Mouse (Mus musculus): ENCODE measurements around the gene Fgf3.

Gene Fgf3

DNA sequence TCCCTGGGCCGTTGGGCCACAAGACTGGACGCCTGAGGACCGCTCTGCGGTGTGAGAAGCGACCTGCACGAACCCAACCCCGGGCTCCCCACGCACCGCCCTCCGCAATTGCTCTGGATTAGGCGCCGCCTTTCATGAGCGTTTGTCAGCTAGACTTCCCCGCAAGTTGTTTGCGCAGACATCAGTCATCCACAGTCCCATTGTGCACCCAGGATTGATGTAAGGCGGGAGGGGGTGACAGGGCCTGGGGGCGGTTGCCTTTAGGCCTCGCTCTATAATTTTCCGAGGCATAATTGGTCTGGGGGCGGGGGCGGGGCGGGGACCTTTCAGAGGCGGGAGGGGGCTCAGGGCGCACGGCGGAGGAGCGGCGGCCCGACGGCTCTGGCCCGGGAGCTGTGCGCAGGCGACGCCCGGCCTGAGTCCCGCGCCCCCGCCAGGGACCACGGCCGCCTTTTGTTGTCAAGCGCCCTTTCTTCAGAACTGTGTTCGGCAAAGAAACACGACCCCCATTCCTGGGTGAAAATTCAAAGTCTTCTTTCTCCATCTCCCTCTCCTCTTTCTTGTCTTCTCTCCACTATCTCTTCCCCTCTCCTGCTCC is at the start of gene Fgf3:
Gene Fgf3, plus strand, starts transcription at position 193 of the 598 bp plus-strand sequence.
- peak; percentile 39 for DNase-seq (ENCODE audit: low spot score)

DNA sequence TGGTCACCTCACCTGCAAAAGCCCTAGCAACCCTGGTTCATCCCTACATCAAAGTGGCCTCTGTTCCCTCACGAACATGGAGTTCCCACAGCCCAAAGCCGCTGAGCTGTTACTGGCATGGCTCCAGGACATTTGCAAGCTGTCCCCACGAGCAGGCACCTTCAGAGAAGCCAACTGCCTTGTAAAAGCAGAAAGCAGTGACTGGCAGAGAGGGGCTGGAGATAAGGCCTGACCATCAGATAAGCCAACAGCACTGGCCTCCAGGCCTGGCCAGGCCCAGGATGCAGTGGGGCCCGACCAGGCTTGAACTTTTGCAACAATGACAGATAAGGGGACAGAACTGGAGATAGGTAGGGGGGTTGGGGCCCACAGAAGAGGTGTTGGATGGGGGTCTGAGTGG is 49.3 kb upstream of the Fgf3 start:
- no peak for DNase-seq (ENCODE audit: low spot score)

DNA sequence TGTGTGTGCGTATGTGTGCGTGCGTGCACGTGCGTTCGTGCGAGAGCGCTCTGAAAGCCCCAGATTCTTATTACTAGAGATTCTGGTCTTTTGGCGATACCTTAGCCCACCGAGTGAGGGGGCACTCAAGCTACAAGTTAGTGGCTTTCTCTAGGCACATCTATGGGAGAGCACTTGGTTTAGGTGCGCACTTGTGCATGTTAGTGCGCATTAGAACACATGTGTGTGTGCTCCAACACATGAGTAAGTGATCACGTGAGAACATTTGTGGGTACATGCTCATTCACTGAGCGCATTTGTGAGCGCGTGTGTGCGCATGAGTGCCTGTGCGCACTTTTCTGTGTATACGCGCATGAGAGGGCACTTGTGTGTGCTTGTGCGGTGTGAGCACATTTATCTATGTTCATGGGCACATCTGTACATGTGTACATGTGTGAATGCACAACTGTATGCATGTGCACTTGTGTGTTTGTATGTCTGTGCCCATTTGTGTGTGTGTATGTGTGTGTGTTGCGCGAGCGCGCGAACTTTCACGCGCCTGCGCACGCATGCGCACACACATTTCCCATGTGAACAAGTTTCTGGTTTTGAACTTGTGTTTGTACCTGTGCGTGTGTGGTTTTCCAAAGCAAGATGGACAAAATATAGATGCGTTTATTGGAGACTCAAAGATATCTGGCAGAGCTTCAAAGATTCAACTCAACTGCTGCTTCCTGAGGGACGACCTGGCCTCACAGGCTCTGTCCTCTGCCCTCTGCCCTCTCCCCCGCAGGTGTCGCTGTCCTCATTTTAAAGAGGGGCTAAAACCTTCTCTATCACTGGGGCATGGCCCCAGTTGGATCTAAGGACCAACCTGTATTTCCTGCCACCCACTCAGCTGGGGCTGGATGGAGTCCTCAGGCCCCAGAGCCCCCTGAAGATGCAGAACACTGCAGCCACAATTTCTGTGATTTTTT is 48.0 kb upstream of the Fgf3 start:
- peak; percentile 62 for DNase-seq (ENCODE audit: low spot score)

DNA sequence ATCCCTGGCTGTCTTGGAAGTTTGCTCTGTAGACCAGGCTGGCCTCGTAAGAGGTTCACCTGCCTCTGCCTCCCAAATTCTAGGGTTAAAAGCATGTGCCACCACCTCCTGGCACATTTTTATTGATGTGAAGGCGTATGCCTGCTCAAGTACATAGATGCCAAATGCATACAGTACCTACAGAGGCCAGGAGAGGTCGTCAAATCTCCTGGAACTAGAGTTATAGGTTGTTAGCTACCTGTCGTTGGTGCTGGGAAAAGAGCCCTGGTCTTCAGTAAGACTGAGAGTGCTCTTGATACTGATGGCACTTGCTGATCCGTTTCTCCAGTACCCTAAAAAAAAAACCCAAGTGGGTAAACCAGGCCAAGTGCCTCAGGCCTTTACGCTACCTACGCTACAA is 46.5 kb upstream of the Fgf3 start:
- no peak for DNase-seq (ENCODE audit: low spot score)

DNA sequence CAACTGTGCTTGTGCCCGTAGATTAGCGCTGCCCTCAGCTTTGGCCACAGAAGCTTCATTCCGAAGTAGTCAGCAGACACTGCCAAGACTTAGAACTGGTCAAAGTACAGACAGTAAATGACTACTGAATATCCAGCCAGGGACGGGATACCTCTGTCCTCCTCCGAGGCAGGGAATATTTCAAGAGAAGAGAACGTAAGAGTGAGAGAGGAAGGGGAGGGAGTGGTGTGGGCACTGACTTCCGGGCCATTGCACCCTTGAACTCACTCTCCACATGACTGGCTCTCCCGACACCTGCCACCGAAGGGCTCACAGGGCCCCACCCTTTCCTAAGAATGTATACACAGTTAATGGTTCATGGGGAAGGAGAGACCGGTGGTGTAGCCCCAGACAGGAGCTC is 44.6 kb upstream of the Fgf3 start:
- DNase-seq (ENCODE audit: low spot score): no peak

DNA sequence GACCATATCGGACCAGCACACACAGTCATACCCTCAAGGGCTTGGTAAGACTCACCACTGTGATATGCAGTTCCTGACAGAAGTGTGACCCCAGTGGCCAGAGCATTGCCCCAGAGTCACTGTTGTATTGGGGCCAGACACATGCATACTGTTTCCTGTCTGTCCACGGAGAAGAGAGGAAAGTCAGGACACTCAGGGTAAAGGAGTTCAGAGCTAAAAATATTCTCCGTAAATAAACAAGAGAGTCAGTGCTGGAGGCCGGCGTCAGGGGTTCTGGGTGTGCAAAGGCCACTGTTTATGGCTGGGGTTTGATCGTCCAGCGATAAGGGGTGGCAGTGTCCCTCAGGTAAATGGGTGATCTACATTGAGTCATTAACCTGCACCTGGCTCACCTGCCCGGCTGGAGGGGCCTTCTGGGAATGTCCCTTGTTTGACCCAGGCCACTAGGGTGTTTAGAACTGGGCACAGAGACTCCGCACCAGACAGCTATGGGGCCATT is 41.9 kb upstream of the Fgf3 start:
- no peak for DNase-seq (ENCODE audit: low spot score)

DNA sequence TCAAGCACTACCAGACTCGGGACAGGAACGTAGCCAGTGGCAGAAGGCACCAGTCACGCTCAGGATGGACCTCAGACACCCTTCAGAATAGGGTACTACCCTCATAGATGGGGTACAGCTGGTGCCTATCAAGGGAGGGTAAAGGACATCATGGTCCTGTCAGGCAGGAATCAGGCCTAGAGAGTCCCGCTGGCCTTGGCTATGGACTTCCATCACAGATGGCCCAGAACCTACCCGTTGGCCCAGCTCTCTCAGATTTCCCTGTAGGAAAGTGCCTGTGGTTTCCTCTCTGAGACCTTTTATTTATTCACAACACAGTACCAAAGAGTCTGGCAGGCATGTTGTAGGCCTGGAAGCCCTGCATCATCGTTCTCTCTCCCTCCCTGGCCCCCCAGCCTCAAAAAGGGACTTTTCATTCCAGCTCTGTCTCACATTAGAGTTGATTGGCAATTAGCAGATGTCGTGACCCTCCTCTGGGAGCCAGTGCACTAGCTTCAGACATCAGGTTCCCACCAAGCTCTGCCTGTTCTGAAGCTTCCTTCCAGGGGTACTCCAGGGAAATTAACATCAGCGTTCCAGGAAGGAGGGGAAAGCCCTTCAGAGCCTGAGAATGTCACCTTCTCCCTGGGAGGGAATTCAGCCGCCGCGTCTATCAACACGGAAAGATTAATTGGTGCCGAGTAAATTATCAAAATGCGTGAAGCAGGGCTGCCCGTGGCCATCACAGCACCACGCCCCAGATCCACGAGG is 40.7 kb upstream of the Fgf3 start:
- DNase-seq (ENCODE audit: low spot score): no peak

DNA sequence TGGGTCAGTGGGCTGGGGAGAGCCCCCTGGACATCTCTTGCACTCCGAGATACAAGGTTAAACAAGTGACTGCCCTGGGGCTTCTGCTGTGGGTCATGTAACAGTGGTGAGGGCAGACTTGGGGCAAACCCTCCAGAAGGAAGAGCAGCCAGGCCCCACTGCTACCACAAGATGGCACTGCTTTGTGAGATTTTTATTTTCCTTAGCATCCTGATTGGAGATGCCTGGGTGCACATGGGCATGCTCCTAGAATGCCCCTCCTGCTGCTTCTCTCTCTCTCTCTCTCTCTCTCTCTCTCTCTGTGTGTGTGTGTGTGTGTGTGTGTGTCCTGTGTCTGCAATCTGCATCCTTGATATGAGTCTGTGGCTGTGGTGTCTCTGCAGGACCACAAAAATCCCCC is 39.4 kb upstream of the Fgf3 start:
- DNase-seq (ENCODE audit: low spot score): peak; percentile 75

DNA sequence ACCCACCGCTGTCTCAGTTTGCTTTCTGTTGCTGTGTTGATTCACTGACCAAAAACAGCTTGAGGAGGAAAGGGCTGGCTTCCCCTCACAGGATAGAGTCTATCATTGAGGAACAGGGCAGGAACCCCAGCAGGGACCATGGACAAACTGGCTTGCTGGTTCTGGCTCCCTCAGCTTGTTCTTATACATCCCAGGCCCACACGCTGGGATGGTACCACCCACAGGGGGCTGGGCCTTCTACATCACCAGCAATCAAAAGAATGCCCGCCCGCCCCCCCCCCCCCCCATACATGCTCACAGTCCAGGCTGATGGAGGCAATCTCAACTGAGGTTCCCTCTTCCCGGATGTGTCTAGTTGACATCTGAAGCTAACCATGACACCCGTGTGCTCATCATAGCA is 30.8 kb upstream of the Fgf3 start:
- no peak for DNase-seq (ENCODE audit: low spot score)

DNA sequence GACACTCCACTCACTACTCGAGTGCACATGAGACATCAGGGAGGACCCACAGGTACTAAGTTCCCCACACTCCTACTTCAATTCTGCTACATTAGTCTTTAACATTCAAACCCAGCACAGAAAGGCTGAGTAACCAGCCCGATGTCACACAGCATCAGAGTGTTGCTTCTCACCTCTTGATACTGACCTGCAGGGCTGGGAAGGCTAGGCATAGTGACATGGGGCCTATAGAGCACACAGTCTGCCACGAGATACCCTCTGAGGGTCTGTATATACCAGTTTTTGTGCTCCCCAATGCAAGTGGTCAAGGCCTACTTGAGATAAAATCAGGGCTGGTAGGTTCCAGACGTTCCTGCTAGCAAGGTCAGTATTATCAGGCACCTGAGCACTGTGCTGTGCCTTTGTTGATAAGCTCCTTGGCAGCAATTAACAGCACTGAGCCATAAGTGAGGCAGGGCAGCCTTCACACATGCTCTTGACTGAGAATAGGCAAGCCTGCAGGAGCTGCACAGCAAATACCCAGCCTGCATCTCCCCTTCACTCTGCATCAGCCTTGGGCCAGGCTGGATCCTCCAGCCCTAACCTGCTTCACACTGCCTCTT is 29.8 kb upstream of the Fgf3 start:
- DNase-seq (ENCODE audit: low spot score): no peak

DNA sequence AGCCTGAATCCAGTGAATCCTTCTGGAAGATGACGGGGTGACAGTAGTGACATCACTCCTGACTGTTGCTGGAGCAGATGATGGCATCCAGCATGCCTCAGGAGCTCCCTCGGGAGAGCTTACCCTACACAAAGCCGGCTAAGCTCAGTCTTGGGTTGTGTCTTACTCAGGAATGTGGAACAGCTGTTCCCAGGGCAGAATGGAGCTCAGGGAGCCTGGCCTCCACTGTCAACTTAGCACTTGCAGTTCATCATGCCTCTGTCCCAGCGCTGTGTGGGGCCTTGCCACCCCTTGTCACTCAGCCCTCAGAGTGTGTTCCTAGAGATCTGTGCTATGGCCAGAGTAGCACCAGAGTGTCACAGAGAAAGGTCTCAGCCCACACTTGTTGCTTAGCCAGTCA is 26.4 kb upstream of the Fgf3 start:
- peak; percentile 54 for DNase-seq (ENCODE audit: low spot score)

DNA sequence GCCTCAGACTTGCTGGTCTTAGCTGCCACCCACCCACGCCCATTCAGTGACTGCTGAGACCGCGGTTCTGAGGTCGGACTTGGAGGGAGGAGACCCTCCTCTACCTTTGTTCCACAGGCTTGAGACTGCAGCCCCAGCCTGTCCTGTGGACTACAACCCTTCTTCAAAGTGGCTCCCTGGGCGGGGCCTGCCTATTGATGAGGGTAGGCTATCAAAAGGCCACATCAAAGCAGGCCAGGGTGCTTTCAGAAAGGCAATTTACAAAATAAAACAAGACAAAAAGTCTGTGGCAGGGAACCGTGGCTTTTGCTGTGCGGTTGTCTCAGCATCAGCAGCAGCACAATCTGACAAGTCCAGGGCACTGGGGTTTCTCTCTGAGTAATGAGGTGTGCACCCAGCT is 16.0 kb upstream of the Fgf3 start:
- no peak for DNase-seq (ENCODE audit: low spot score)

DNA sequence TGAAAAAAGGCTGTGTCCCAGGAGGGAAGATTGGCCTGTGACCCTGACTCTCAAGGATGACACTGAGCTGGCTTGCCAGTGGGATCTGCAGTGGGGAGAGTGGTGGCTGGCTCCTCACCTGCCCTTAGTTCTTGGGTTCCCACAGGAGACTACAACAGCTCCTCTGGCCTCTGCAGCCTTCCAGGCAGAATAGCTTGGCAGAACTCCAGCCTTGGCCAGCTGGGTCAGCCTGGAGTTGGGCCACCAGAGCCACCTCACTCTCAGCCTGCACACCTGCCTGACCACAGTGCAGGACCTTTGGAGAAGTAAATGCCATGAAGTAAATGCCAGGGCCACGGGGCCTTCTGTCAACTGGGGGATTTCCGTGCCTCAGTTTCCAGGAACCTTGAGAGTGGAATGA is 13.9 kb upstream of the Fgf3 start:
- DNase-seq (ENCODE audit: low spot score): no peak

DNA sequence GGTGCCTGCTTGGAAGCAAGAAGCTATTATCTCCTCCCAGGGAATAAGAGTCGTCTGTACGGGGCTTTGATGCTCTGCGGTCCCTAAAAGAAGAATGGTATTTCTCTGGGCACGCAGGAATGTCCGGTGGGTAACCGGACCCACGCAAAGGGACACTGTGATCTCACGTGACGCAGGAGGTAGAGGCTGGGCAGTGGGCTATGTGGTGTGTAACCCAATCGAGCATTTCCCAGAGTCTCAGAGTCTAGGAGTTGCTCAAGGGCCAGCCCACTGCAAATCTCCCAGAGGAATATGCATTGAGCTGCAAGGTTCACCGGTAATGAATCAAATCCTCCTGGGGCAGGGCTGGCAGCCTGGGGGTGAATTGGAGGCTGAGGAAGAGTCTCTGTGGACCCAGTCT is 9.5 kb upstream of the Fgf3 start:
- DNase-seq (ENCODE audit: low spot score): no peak

DNA sequence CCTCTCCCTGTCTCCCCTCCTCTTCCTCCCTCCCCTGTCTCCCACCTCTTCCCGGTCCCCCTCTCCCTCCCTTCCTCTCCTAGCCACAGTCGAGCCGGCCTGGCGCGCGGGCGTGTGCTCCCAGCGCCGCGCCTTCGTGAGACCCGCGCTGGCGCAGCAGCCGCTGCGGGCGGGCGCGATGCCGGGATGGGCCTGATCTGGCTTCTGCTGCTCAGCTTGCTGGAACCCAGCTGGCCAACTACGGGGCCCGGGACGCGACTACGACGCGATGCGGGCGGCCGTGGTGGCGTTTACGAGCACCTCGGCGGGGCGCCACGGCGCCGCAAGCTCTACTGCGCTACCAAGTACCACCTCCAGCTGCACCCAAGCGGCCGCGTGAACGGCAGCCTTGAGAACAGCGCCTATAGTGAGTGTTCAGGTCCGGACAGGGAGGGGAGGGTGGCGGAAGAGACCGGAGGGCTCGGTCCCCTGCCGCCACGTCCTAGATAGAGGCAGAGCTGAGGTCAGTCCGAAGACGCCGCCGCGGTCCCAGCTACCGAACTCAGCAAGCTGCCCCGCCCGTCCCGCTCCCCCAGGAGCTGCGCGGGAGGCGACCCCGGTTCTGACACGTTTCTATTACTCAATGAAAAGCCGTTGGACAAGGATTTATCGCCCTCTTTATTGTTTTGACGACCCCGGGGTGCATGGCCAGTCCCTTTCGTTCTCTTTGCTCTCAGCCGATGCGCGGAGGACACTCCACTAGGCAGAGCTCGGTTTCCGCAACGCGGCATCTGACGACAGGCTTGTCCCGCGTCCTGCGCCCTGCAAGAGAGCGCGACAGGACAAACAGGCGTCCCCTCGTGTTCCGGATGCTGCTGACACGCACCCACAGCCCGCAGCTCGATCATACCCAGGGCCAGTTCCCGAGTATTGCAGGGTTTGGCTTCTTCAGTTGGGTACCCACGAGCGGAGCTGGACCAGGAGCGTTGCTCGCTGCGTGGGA is 930 bp downstream of the Fgf3 start:
- DNase-seq (ENCODE audit: low spot score): peak; percentile 53

DNA sequence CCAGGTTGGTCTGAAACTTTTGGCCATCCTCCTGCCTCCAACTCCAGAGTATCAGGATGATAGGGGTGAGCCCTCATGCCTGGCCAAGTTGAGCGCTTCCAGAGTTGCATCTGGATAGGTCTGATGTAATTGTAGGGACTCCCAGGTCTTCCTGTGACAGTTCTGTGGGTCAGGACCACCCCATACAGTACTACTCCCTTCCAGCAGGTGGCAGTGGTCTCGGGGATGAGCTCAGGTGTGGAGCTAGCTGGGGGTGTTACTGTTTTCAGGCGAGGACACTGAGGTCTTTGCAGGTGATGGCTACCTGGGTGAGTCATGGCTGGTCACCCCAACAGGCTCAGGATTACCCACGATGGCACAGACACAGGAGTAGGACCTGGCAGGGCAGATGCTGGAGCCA is 8.3 kb downstream of the Fgf3 start:
- peak; percentile 57 for DNase-seq (ENCODE audit: low spot score)

DNA sequence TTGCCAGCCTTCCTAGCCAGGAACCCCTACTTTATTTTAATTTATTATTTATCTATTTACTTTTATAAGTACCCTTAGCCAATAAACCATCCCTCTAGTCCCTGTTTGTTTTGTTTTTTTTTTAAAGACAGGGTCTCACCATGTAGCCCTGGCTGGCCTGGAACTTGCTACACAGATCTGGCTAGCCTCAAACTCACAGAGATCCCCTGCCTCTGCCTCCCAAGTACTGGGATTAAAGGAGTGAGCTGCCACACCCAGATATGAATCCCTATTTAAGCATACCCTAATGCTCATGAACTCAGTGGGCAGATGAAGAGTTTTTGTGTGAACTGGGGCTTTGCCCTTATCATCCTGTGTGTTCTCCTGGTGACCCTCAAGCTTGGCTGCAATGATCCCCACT is 9.2 kb downstream of the Fgf3 start, which contains the start of gene Fgf4:
Gene Fgf4, plus strand, starts transcription at position 301 of the 400 bp plus-strand sequence.
- DNase-seq (ENCODE audit: low spot score): no peak

DNA sequence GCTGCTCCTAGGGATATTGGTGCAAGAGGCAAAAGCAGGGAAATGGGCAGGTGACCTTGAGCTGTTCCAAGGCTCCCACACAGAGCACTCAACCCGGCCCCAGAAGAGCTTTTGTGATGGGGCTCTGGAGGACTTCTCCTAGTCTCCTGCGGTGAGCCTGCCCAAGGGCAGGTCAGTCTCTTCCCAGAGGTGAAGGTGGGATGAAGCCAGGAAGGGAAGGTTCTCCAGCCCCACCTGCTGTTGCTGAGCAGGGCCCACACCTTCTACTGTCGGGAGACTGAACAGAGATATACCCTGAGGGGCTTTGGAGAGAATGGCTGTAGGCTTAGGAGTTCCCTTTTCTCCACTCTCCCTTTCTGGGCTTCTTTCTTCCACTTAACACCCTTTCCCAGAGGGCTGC is 13.4 kb downstream of the Fgf3 start:
- DNase-seq (ENCODE audit: low spot score): no peak

DNA sequence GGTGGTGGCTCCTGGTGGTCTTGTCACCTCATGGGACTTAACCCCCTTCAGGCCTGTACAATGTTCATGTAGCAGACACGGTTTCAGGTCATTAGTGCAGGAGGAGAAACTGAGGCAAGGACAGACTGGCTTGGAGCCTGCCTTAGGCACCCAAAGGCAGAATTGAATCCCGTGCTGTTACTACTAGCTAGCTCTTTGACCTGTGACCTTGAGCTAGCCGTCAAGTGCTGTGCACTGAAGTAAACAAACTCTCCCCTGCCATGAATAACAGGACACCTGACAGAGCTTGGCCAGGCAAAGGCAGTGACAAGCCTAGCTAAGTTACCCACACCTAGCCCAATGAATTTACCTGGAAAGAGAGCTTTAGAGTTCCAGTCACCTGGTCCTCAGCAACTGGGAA is 17.1 kb downstream of the Fgf3 start:
- no peak for DNase-seq (ENCODE audit: low spot score)

DNA sequence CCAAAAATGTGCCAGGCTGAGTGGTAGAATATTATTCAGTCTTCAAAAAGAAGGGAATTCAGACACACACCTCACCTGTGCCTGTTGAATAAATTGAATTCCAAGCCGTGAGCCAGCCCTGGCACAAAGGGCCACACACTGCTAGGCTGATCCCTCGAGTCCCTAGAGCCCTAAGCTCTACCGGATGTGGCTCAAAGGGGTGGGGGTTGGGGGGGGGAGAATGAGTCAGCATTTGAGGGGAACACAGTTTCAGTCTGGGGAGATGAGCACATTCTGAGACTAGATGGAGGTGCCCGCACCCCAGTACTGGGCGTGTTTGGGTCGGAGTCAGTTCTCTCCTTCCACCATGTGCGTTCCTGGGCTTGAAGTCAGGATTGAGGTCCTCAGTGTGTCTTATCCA is 19.3 kb downstream of the Fgf3 start:
- DNase-seq (ENCODE audit: low spot score): no peak

DNA sequence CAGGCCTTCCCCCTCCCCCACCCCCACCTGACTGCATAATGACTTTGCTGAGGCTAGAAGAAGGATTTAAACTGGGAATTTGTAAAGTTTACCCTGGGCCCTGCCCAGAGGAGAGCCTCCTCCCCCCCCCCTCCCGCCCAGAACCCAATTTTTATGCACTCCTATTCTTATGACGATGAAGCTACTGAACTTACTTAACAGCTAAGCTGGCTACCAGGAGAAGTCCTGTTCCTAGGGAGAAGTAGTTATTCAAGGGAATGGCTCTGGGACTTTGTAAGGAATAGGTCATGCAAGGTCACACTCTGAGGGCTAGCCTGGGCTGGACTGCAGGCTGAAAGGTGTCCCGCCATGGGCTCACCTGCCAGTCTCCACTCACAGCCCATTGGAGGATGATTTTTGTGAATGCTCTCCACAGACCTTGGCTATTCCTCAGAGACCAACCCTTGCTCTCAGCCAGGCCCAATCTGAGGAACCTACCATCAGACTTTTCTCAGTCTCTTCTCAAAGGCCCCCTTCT is 20.0 kb downstream of the Fgf3 start:
- DNase-seq (ENCODE audit: low spot score): no peak
